Mouse (Mus musculus): ENCODE results near the gene Gpc3.

DNA sequence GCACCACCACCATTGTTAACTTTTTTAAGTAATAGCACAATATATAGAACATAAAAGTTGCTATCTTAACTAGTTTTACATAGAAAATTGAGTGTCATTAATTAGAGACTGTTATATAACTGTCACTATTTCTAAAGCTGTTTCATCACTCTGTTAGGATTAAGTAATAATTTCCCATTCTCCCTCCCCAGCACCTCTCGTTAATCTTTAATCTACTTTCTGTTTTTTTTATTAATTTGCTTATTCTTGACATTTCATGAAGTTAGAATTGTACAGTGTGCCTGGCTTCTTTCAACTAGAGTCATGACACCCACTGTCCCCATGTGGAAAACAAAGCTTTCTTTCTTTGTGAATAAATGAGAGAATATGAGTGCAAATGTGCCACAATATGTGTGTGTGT lies 359.2 kb downstream of the Gpc3 start:
- no peak for TF ChIP-seq CTCF (IDR thresholded peaks at IDR 0.05; ENCODE audit: low read depth)
- TF ChIP-seq EP300 (IDR thresholded peaks at IDR 0.05; ENCODE audit: low read depth): no peak

All from liver, embryonic 14.5 days (tissue).